Mouse (Mus musculus): Measurements from ENCODE around the gene Slc37a1. TPM values are rescaled to one million over a fixed set of nuclear protein-coding genes. Genes with fewer than 3 reads are reported as not detected.

Slc37a1 gene
- total and polyA plus RNA-seq, 3 experiments = 14.2 to 15.0 TPM; not detected in 1

DNA sequence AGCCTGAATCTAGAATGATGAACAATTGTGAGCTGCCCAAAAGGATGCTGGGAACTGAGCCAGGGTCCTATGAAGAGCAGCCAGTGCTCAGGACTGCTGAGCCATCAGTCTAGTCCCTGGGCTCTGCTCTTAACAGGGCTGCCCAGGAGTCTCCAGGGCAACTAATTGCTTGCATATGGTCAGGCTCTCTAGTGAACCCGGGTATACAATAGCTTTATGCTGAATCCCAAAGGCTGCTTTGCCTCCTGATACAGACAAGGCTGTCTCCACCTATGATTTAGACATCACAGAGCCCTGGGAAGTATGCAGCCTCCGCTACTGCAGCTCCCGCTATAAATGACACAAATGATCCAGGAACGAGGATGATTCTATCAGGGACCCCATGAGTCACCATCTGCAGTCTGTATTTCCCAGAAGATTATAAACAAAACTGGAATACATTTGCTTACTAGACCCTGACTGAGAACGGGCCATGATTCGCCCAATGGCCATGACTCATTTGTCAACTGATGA, 22.7 kb downstream of the Slc37a1 start:
- H3K27me3 ChIP-seq (ENCODE audit: control insufficient read depth in 1 of 2, insufficient read depth in 2 of 2, low read length in 2 of 2) = no peaks in the 10 kb centered on the region
- H3K9me3 ChIP-seq (replicated peaks; ENCODE audit: insufficient read depth, low read length) = no peaks in the 10 kb centered on the region
- no peaks in the 10 kb centered on the region for H3K79me2 ChIP-seq (ENCODE audit: control insufficient read depth, insufficient read depth, low read length, poor library complexity)
- peaks cover 0 to 24% of the 10 kb centered on the region in 2 experiments; a peak in 3 of 4 replicates for H3K36me3 ChIP-seq (ENCODE audit: control insufficient read depth in 1 of 2, insufficient read depth in 2 of 2, low read length in 2 of 2)
- no peak overlapping the region for H3K27ac ChIP-seq (ENCODE audit: control insufficient read depth, low read depth, low read length)
- TF ChIP-seq UBTF (IDR thresholded peaks at IDR 0.05; ENCODE audit: borderline replicate concordance, insufficient read depth, low read depth, low read length) (no peak), MAZ (IDR thresholded peaks at IDR 0.05; ENCODE audit: low read depth, low read length) (no peak), USF1 (IDR thresholded peaks at IDR 0.05; ENCODE audit: low read depth, low read length) (no peak), E2F4 (IDR thresholded peaks at IDR 0.05; ENCODE audit: borderline replicate concordance, low read depth, low read length) (no peak), MYC (IDR thresholded peaks at IDR 0.05; ENCODE audit: low read depth, low read length) (no peak), ZC3H11A (IDR thresholded peaks at IDR 0.05; ENCODE audit: low read depth, low read length) (no peak), KAT2A (conservative IDR thresholded peaks at IDR 0.05; ENCODE audit: low read depth, low read length) (no peak), ZNF384 (IDR thresholded peaks at IDR 0.05; ENCODE audit: low read depth, low read length) (no peak)
- H3K9ac ChIP-seq (ENCODE audit: control insufficient read depth, low read depth, low read length, poor library complexity, severe bottlenecking) = no peak overlapping the region
- no peak for DNase-seq (ENCODE audit: low read depth, low spot score)
- H3K4me3 ChIP-seq (ENCODE audit: control insufficient read depth in 1 of 2, insufficient read depth in 1 of 2, low read depth in 2 of 2, low read length in 2 of 2) = no peak overlapping the region
- H3K4me1 ChIP-seq (ENCODE audit: control insufficient read depth in 1 of 2, insufficient read depth in 2 of 2, low read length in 2 of 2) = peaks cover 7 to 18% of the 10 kb centered on the region in 2 experiments

- no peaks in the 10 kb centered on the region for H3K27me3 ChIP-seq (ENCODE audit: control insufficient read depth in 1 of 2, insufficient read depth in 2 of 2, low read length in 2 of 2)
- H3K4me1 ChIP-seq (ENCODE audit: control insufficient read depth in 1 of 2, insufficient read depth in 2 of 2, low read length in 2 of 2) = peaks cover 2 to 4% of the 10 kb centered on the region in 2 experiments; a peak in 1 of 4 replicates
- no peaks in the 10 kb centered on the region for H3K9me3 ChIP-seq (replicated peaks; ENCODE audit: insufficient read depth, low read length)
- peaks cover 0 to 12% of the 10 kb centered on the region in 2 experiments; a peak in 3 of 4 replicates for H3K36me3 ChIP-seq (ENCODE audit: control insufficient read depth in 1 of 2, insufficient read depth in 2 of 2, low read length in 2 of 2)
- H3K79me2 ChIP-seq (ENCODE audit: control insufficient read depth, insufficient read depth, low read length, poor library complexity) = no peaks in the 10 kb centered on the region
- TF ChIP-seq POLR2AphosphoS2 (IDR thresholded peaks at IDR 0.05; ENCODE audit: low read length) (no peak), CTCF (IDR thresholded peaks at IDR 0.05 in 2 of 3, conservative IDR thresholded peaks at IDR 0.05 in 1 of 3; ENCODE audit: control insufficient read depth in 1 of 3, insufficient read depth in 1 of 3, low read depth in 2 of 3, low read length in 3 of 3, poor library complexity in 1 of 3, severe bottlenecking in 1 of 3) (no peak), ZMIZ1 (IDR thresholded peaks at IDR 0.05; ENCODE audit: low read depth, low read length) (no peak), SMC3 (IDR thresholded peaks at IDR 0.05; ENCODE audit: low read depth, low read length) (no peak), UBTF (IDR thresholded peaks at IDR 0.05; ENCODE audit: borderline replicate concordance, insufficient read depth, low read depth, low read length) (no peak), RCOR1 (IDR thresholded peaks at IDR 0.05; ENCODE audit: low read depth, low read length) (no peak), TBP (IDR thresholded peaks at IDR 0.05; ENCODE audit: low read depth, low read length) (no peak), POLR2A (IDR thresholded peaks at IDR 0.05; ENCODE audit: control insufficient read depth in 1 of 2, insufficient read depth in 1 of 2, low read depth in 1 of 2, low read length in 2 of 2, poor library complexity in 1 of 2) (no peak), KAT2A (conservative IDR thresholded peaks at IDR 0.05; ENCODE audit: low read depth, low read length) (no peak), ELF1 (IDR thresholded peaks at IDR 0.05; ENCODE audit: low read depth, low read length) (no peak), USF1 (IDR thresholded peaks at IDR 0.05; ENCODE audit: low read depth, low read length) (no peak), ETS1 (IDR thresholded peaks at IDR 0.05; ENCODE audit: low read depth, low read length) (no peak), MXI1 (IDR thresholded peaks at IDR 0.05; ENCODE audit: low read depth, low read length) (no peak)
- no peak overlapping the region for H3K4me3 ChIP-seq (ENCODE audit: control insufficient read depth in 1 of 2, insufficient read depth in 1 of 2, low read depth in 2 of 2, low read length in 2 of 2)
- no peak for DNase-seq (ENCODE audit: low read depth, low spot score)
- H3K9ac ChIP-seq (ENCODE audit: control insufficient read depth, low read depth, low read length, poor library complexity, severe bottlenecking) = no peak overlapping the region
- no peak overlapping the region for H3K27ac ChIP-seq (ENCODE audit: control insufficient read depth, low read depth, low read length)
Measured at GRCm38 (mm10) chr17:31311047-31311446, 24.5 kb downstream of the Slc37a1 start.

Data from MEL (cell line).